Mouse (Mus musculus) cerebellum, adult (tissue): ENCODE measurements around the gene Slc2a5.

Experiments
- ATAC-seq: cut with Nextera tagmentation; 2 replicates; pipeline ENCODE4 v1.9.2; 2017; ENCODE audit warnings: mild to moderate bottlenecking, moderate library complexity, mixed read lengths; ENCODE audit not compliant: insufficient number of reproducible peaks, low FRiP score, low TSS enrichment

Slc2a5 gene

DNA sequence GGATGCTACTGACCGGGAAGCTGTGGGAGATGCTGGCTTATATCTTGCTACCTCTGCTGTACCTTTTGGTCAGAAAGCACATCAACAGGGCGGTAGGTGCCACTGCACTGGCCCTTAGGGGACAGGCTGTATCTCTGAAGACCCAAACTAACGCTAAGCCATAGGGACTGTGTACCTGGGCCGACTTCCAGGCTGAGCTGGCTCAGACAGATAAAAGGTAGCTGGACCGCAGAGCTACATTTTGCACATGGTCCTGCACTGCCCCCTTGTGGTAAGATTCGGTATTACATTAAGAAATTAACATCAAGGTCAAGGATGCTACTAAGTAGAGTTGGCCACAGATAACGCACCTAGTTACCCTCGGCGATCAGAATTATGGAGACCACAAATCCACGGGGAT, 20.2 kb upstream of the Slc2a5 start:
- ATAC-seq: peak; percentile 74; the same call in 1 of the 2 replicates

DNA sequence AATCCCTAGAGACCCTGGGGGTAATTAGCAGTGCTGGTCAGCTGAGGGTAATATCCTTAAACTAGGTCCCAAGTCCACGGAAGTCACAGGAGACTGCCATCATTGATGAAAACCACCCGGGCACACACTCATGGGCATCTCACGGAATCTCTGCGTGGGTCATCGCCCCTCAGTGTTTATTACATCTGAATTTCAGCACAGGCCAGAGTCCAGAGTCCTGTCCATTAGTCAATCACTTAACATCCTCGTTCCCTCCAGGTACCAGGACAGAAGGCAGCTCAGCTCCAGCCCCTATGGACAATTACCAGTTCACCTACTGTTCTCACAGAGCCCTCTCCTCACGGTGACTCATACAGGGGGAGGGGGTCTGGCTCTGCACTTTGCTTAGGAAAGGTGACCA, 16.3 kb upstream of the Slc2a5 start:
- no peak for ATAC-seq

DNA sequence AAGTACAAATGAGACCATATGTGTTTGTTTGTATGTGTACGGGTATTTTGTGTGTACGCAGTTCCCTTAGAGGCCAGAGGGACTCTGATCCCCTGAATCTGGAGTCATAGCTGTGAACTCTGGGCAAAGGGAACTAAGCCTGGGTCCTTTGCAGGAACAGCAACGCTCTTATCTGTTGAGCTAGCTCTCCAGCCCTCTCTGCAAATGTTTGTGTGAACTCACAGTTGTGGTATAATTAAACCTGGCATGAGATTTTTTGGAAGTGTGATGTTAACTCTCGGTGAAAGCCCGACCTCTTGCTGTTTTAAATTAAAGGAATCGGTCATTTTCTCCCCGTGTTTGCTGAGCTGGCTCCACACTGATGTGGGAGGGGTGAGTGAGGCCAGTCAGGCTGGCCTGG, 13.4 kb upstream of the Slc2a5 start:
- no peak for ATAC-seq

DNA sequence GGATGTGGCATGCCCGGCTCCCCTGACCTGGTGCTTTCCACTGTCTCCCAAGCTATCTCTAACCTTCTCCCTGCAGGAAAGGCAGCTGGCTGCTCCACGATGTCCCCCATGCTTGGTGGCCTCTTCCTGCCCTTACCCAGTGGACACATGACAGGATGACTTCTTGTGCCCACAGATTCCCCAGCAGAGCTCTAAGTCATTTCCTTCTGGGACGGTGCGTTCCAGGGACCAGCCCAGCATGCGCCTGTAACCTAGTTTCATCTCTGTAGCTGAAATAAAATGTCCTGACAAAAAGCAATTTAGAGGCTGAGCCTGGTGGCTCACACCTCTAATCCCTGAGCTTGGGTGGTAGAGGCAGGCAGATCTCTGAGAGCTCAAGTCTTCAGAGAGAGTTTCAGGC, 12.4 kb upstream of the Slc2a5 start:
- peak; percentile 74; the same call in 1 of the 2 replicates for ATAC-seq

DNA sequence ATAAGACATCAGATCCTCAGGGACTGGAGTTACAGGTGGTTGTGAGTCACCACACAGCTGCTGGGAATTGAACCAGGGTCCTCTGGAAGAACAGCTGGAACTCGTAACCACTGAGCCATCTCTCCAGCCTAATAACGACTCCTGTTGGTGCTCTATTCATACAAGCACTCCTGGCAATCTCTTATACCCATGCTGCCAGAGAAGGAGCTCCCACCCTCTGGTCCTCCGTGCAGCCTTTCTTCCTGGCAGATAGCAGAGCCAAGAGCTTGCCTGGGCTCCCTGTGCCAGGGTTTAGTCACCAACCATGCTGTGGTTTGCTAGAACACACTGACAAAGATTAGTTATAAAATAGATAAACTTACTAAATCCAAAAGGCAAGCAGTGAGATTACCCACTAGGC, 9.4 kb upstream of the Slc2a5 start:
- no peak for ATAC-seq

DNA sequence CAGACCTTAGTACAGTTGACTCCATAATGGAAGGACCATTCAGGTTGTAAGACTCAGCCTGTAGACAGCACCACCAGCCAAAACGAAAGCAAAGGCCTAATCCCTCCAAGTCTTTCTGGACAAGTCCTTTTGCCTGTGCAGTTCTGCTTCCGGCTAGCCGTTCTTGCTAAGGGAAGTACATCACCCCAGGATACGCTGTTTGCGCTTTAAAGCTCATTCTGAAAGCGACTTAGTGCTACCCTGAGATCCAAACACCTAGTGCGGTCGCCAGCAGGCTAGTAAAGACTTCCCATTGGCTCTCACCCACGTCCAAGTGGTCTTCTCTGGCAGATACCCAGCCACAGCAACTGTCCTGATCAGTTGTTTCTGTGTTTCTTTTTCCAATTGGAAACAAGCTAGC, 8.7 kb upstream of the Slc2a5 start:
- no peak for ATAC-seq

DNA sequence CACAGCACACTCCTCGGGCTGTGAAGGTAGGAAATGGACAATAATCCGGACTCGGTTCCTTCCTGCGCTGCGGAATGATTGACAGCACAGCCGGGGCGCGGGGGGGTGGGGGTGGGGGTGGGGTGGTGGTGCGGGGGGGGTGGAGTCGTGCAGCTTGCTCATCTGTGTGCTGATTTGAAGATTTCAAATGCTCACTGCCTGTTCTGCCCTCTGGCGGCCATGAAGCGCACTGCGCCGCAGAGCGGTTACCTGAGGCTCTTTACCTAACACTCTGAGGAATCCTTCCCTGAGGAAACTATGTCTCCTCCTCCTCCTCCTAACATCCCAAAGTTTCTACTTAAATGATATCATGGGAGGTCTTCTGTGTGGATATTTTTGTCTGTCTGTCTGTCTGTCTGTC, 6.2 kb upstream of the Slc2a5 start:
- ATAC-seq: no peak

DNA sequence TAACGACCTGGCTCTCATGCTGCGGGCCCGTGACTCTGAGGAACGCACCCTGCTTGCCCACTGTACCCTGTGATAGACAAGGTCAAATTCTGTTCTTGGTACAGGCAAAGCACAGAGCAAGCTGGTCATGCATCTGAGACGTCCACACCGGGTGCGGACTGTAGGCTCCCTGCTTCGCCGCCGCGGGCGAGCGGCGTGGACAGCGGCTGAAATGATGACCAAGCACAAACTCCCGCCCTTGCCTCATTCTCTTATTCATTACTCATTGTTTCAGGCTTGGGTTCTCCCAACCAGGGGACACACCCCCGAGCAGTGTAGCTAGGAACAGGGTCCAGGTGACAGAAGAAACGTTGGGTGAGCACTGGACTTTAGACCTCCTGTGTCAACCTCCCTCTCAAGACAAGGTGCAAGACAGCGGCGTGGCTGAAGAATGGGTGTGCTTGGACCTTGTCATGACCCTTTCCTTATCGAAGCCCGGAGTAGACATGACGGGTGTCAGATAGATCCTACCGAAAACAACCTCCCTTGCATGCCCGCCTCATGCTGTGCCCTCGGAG, 4.5 kb upstream of the Slc2a5 start:
- no peak for ATAC-seq

DNA sequence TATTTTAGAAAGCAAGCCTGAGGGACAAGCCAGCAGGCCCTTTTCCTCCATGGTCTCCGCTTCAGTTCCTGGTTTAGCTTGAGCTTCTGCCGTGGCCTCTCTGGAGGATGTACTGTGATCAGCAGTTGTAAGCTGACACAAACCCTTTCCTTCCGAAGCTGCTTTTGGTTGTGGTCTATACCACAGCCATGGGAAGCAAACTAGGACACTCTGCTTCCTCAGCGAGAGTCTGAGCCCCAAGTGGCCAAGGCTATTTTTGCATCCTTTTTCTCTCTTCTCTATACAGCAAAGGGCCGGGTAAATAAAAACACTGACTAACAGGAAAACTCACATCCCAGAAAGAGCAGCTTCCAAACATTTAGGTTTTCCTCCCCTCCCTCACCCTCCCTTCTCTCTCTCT, 1.8 kb upstream of the Slc2a5 start:
- ATAC-seq: no peak

DNA sequence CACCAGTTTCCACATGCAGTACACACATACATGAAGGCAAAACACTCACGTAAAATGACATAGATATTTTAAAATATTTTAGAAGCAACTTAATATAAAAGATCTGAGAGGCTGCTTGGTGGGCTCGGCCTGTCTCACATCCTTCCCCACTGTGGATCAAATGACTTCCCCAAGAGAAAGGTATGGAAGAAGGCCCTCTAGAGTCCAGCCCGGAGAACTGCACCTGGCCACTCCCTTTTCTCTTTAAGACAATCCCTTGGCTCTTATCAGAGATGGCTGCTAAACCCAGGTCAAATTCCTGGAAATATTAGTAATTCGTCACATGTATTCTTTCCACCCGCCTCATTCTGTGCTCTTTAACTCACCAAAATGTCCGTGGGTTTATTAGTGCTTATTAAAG, 920 bp upstream of the Slc2a5 start:
- no peak for ATAC-seq

DNA sequence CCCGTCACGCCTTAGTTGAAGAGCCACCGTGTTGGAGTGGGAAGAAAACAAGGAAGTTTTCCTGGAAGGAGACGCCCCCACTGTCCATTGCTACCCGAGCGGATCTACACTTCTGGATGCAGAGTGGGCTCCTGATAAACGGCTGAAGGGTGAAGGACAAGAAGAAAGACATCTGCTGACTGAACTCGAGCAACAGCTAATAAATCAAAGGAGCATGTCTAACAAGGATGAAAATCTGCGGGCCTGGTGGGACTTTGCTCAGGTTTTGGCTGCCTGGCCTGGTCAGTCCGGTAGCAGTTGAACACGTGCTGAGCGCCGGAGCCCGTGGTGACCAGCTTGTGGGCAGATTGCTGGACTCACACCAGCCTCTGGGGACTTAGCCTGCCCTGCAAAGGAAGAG, 557 bp downstream of the Slc2a5 start:
- no peak for ATAC-seq

DNA sequence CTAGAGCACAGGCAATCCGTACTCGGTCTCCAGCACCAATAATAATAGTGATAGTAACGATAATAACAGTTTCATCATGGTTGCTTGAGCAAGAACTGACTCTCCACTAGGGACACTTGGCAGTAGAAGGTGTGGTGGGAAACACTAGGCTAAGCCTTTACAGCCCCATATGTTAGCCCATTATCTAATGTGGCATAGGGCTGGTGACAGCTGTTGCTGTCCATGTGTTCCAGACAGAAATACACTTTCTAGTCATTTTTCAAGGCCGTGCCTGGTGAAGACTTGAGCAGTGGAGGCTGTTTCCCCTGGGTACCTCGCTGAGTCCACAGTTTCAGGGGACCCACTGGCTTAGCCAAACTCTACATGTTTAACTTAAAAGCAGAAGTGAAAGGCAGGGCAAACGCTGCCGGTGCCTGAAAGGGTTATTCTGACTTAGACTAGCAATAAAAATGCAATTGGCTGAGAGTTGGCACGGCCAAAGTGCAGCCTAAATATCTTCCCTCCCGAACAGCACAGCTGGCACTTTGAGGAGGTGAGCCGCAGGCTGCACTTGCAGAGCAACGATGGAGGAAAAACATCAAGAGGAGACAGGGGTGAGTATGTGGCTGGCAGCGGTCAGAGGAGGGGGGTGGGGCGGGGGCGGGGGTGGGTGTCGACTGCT, 1.2 kb downstream of the Slc2a5 start:
- no peak for ATAC-seq

DNA sequence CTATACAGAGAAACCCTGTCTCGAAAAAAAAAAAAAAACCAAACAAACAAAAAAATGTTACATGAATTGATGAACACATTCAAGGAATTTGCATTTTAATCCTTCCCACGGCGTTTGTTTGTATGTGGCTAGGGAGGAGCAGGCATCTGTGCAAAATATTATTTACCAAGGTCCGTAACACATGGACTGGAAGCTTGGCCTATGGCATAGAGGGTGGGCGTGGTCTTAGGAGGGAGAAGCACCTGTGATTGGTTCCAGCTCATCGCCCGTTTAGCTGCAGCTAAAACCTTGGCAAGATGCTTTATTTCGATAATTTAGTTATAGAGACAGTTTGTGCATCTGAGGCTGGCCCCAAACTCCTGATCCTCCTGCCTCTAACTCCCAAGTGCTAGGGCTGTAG, 2.3 kb downstream of the Slc2a5 start:
- no peak for ATAC-seq

DNA sequence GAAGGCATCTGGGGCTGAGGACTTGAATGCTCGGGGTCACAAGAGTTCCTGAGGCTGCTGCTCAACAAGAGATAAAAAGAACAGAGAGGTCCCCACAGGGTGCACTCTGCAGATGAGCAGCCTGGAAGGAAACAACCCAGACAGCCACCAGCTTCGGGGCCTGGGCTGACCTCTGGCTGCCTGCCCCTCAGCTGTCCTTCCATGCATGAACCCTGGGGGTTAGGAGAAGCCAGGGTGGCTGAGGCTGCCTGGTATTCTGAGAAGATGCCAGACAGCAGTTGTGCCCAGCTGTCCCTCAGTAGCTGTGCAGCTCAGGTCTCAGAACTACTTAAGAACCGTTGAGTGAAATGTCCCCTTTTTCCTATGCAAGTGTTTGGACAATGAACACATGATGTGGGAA, 3.4 kb downstream of the Slc2a5 start:
- no peak for ATAC-seq

DNA sequence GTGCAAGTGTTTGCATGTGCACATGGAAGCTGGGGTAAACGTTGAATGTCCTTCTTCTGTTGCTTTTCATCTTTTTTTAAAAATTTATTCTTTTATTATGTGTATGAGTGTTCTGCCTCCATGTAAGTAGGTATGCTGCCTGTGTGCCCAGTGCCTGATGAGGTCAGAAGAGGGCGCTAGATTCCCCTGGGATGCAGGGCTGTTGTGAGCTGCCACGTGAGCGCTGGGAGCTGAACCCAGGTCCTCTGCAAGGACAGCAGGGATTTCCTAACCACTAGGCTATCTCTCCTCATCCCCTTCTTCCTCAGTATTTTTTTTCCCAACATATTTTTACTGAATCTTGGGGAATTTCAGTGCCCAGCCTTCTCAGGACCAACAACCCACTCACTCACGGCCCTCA, 7.3 kb downstream of the Slc2a5 start:
- ATAC-seq: no peak

DNA sequence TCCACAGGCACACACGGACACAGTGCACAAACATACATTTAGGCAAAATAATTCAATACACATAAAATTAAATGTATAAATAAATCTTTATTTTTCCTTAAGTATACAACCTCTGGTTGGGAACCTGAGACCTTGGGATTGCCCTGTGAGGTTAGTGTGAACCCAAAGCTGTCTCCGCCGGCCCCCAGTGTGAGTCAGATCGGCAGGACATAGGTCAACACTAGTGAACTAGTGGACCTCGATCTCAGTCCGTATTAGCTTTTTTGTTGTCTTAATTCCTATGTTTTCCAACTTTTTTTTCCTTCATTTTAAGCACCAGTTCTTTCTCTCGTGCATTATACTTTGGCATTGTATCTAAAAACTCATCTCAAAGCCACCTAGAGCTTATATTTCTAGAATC, 8.8 kb downstream of the Slc2a5 start:
- no peak for ATAC-seq

DNA sequence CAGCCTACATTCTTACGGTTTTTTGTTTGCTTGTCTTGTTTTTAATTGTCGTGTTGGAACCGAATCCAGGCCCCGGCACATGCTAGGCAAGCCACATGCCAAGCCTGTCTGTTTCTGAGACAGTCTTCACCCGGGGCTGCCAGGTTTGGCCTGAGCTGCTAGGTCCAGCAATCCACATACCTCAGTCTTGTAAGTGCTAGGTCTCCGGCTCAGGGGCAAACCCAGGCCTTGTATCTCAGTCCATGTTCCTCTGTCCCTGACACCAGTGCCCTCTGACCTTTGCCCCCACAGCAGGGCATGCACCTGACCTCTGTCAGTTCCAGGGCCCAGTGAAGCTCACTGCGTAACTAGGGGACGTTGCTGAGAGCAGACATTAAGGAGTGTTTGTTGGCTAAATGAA, 9.5 kb downstream of the Slc2a5 start:
- no peak for ATAC-seq

DNA sequence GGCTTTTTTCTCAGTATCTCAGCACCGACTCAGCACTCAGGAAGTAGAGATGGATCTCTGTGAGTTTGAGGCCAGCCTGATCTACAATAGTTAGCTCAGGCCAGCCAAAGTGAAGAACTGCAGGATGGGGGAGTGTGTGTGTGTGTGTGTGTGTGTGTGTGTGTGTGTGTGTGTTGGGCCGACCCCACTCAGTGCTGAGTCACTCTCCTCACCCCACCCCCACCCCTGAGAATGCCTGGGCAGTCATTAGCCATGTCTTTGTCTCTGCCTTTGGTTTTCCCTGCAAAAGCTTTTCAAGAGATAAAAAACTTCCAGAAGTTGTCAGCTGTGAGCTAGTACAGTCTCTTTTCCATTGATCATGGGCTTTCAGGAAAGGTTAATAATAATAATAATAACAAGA, 11.6 kb downstream of the Slc2a5 start:
- no peak for ATAC-seq

DNA sequence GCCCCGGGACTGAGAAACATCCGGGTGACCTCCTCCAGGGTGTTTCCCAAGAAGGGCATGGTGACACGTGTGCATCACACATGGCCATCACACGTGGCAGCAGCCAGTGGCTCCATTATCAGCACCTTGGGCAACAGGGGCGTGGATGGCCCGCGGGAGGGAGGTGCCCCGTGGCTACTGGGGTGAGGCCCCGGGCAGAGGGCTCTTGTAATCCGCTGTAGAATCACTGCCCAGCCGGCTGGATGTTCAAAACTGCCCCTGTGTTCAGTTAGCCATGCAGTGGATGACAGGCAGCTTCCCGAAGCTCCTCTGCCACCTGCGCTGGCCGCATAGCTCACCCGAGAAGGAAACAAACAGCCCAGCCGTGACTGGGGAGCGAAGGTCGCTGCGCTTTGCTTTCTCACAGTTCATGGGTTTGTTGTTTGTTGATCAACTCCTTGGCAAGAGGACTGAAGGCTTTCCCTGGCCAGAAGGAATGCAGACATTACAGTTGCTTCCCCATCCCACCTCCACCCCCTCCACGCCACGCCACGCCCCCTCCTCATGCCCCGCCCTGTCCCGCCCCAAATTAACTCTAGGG, 13.7 kb downstream of the Slc2a5 start:
- ATAC-seq: no peak

DNA sequence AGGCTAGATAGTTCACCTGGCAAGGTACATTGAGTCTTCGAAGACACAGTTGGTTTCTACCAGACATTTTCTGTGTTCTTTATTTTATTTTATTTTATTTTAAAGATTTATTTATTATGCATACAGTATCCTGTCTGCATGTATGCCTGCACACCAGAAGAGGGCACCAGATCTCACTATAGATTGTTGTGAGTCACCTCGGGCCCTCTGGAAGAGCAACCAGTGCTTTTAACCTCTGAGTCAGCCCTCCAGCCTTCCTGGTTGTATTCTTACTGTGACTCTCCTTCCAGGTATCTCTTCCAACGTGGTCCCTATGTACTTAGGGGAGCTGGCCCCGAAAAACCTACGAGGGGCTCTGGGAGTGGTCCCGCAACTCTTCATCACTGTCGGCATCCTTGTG, 16.2 kb downstream of the Slc2a5 start:
- no peak for ATAC-seq

DNA sequence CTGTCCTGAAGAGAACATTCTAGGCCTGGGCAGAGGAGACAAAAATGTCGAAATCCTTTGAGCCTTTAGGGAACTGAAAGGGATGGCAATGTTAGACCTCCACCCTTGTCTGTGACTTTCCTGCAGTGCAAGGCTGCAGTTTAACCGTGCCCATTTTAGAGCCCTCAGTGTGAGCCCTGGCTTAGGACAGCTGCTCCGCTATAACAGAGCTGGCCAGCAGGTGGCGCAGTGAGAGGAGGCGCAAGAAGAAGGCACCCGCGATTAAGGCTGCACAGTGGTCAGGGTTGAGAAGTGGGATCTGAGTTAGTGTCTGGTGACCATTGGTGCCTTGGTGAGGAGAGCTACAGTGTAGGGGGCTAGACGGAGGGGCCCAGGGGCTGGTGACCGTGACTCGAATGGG, 17.6 kb downstream of the Slc2a5 start:
- 0 out of 2 replicates have a peak, but pooled peaks have one; percentile 74 for ATAC-seq

DNA sequence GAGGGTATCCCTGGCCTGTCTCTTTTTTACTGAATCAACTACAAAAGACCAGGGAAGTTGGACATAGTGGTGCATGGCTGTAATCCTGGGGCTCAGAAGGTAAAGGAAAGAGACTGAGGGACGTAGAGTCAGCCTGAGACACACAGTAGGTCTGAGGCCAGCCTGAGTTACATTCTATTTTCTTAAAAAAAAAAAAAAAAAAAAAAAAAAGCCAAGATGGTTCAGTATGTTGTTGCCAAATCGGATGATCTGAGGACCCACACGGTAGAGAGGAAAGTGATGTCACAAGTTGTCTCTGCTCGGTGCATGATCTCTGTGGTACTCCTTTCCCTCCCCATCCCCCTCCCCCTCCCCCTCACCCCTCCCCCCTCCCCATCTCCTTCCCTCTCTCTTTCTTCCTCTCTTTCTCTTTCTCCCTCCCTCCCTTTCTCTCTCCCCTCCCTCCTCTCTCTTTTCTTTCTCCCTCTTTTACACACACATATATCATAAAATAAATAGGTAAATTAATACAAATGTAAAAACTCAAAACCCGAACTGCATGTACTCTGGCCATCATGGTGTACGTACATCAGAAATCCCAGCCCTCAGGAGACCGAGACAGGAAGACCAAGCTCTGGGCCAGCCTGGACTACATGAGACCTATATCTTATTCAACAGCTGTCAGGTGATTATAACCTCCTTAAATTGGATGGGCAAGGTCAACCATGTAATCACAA, 18.4 kb downstream of the Slc2a5 start:
- ATAC-seq: no peak
